Mouse (Mus musculus) layer of hippocampus, adult 2 months (tissue): ENCODE measurements at regions not wholly inside any gene's neighbourhood (a gene's known extent, or its start where the extent isn't known, plus 50 kb on each side); places are given as distances from the start of the nearest gene placed in this dataset.

Experiments
- DNase-seq, 2 experiments: peaks; one replicate each; pipeline ENCODE4 v3.0.0; 2022; ENCODE audit warnings: low spot score in 2 of 2
- H3K27ac ChIP-seq: fragments of 200-600 bp; 2 replicates; pipeline ENCODE4 v1.8.1; 2022
- H3K4me3 ChIP-seq: fragments of 200-600 bp; 2 replicates; pipeline ENCODE4 v1.8.1; 2022; ENCODE audit warnings: mild to moderate bottlenecking
- CTCF ChIP-seq: fragments of 200-600 bp; conservative IDR thresholded peaks from 2 replicates; pipeline ENCODE4 v1.8.1; 2022; ENCODE audit warnings: antibody characterized with exemption, mild to moderate bottlenecking, moderate library complexity

- DNase-seq: peak in 1 of 2 experiments; percentile 21
- TF ChIP-seq CTCF: peak; percentile 75
- no peak overlapping the region for H3K27ac ChIP-seq
These were observed 113.1 kb upstream of the Fmo9 start for GRCm38 (mm10) chr1:166794622-166795244.

GRCm38 (mm10) chr1:166795613-166796012 lies 114.0 kb upstream of the Fmo9 start:
- Histone ChIP-seq H3K4me3 (no peak overlapping the region), H3K27ac (no peak overlapping the region)
- no peak for DNase-seq
- no peak for TF ChIP-seq CTCF

More at GRCm38 (mm10) chr1:166794622-166795244, 113.1 kb upstream of the Fmo9 start:
- H3K4me3 ChIP-seq: no peak overlapping the region

GRCm38 (mm10) chr1:166796362-166796925 lies 114.8 kb upstream of the Fmo9 start:
- TF ChIP-seq CTCF: no peak
- Histone ChIP-seq H3K27ac (no peak overlapping the region), H3K4me3 (no peak overlapping the region)
- peak; percentile 23 to 37 for DNase-seq

- H3K27ac ChIP-seq: no peak overlapping the region
- no peak overlapping the region for H3K4me3 ChIP-seq
- TF ChIP-seq CTCF: no peak
- DNase-seq: peak in 1 of 2 experiments; percentile 22
These were observed 115.3 kb upstream of the Fmo9 start for GRCm38 (mm10) chr1:166796931-166797330.

- no peak for TF ChIP-seq CTCF
- H3K4me3 ChIP-seq: no peak overlapping the region
- no peak overlapping the region for H3K27ac ChIP-seq
- DNase-seq: no peak
These were observed 119.4 kb upstream of the Fmo9 start for GRCm38 (mm10) chr1:166800953-166801603.

- TF ChIP-seq CTCF: no peak
- H3K27ac ChIP-seq: no peak overlapping the region
- DNase-seq: no peak
- H3K4me3 ChIP-seq: no peak overlapping the region
These were observed 120.3 kb upstream of the Fmo9 start for GRCm38 (mm10) chr1:166801929-166802328.

GRCm38 (mm10) chr1:166803928-166804327 lies 122.3 kb upstream of the Fmo9 start:
- TF ChIP-seq CTCF: no peak
- H3K4me3 ChIP-seq: no peak overlapping the region
- H3K27ac ChIP-seq: no peak overlapping the region
- DNase-seq: no peak

GRCm38 (mm10) chr1:166804333-166804732 lies 122.7 kb upstream of the Fmo9 start:
- no peak overlapping the region for H3K27ac ChIP-seq
- no peak overlapping the region for H3K4me3 ChIP-seq
- DNase-seq: no peak
- TF ChIP-seq CTCF: no peak

GRCm38 (mm10) chr1:166807163-166807945 lies 125.7 kb upstream of the Fmo9 start:
- H3K4me3 ChIP-seq: no peak overlapping the region
- no peak for DNase-seq
- no peak overlapping the region for H3K27ac ChIP-seq
- peak; percentile 54 for TF ChIP-seq CTCF

- Histone ChIP-seq H3K4me3 (no peak overlapping the region), H3K27ac (no peak overlapping the region)
- no peak for DNase-seq
- TF ChIP-seq CTCF: no peak
These were observed 129.9 kb upstream of the Fmo9 start for GRCm38 (mm10) chr1:166811341-166812071.

- TF ChIP-seq CTCF: no peak
- Histone ChIP-seq H3K4me3 (no peak overlapping the region), H3K27ac (no peak overlapping the region)
- no peak for DNase-seq
These were observed 130.4 kb upstream of the Fmo9 start for GRCm38 (mm10) chr1:166812072-166812461.

GRCm38 (mm10) chr1:166812920-166813439 lies 131.3 kb upstream of the Fmo9 start:
- no peak for TF ChIP-seq CTCF
- Histone ChIP-seq H3K27ac (no peak overlapping the region), H3K4me3 (no peak overlapping the region)
- DNase-seq: no peak
